Mouse (Mus musculus): ENCODE data around the gene Tmc5.

GRCm38 (mm10) chr7:118620243-118620906 lies 23.3 kb downstream of the Tmc5 start:
- TF ChIP-seq CTCF (conservative IDR thresholded peaks at IDR 0.05; ENCODE audit: insufficient read depth, insufficient read length, low read depth, low read length) (no peak), POLR2A (IDR thresholded peaks at IDR 0.05; ENCODE audit: low read depth, low read length) (no peak)

All from kidney, adult 2 months (tissue).